8 mouse cellular contexts compared by ENCODE assay signal in genomic region chr1:66175041-66175665, GRCm38 (mm10). TPM values are rescaled to one million over a fixed set of nuclear protein-coding genes. Genes with fewer than 3 reads are reported as not detected.
DNase-seq lines count a peak whose midpoint lies in the region; ATAC-seq and TF ChIP-seq lines count a peak whose summit lies in the region.

Map2 (plus strand) TSS chr1:66175273.

- 0 out of 2 replicates have a peak, but pooled peaks cover 3% of the 10 kb centered on the region for H3K27me3 ChIP-seq in E14TG2a.4 (ENCODE audit: insufficient read depth, low read length)
- H3K27me3 ChIP-seq in forebrain, embryonic 13.5 days, result no peaks in the 10 kb centered on the region
- H3K27me3 ChIP-seq in heart, embryonic 16.5 days (ENCODE audit: control insufficient read depth, insufficient read depth, low read length), result no peaks in the 10 kb centered on the region
- H3K27me3 ChIP-seq in liver, embryonic 12.5 days (replicated peaks), result peaks cover 24% of the 10 kb centered on the region
- no peaks in the 10 kb centered on the region for H3K27me3 ChIP-seq in testis, adult 2 months (ENCODE audit: control insufficient read depth, insufficient read depth, low read length)

- H3K4me2 ChIP-seq in forebrain, embryonic 13.5 days, result peak within 1 kb of the TSS; percentile 69
- H3K4me2 ChIP-seq in heart, embryonic 16.5 days (ENCODE audit: low read depth, low read length), result peak within 1 kb of the TSS; percentile 94
- H3K4me2 ChIP-seq in liver, embryonic 12.5 days, result peak within 1 kb of the TSS; percentile 74

- peak; percentile 95 for ATAC-seq in forebrain, embryonic 13.5 days
- peak; percentile 99 for ATAC-seq in heart, embryonic 16.5 days (replicated peaks; ENCODE audit: extremely low read depth, insufficient read depth, low FRiP score)
- peak; percentile 91 for ATAC-seq in liver, embryonic 12.5 days

- under 1% methylated on average over 49 of the region's 61 CpGs for WGBS in forebrain, embryonic 13.5 days
- WGBS in heart, embryonic 16.5 days, result under 1% methylated on average over 55 of the region's 61 CpGs
- WGBS in liver, embryonic 12.5 days (ENCODE audit: insufficient replicate concordance), result under 1% methylated on average over 27 of the region's 61 CpGs

- TF ChIP-seq POLR2A in testis, adult 2 months (IDR thresholded peaks at IDR 0.05; ENCODE audit: control insufficient read depth, low read depth, low read length), result no peak

- DNase-seq in kidney, postnatal 14 days, result peak; percentile 93
- DNase-seq in neural tube, embryonic 10.5 days (ENCODE audit: extremely low spot score, low spot score), result peak; percentile 80

- H3K27ac ChIP-seq in brown adipose tissue, adult 24 weeks (replicated peaks; ENCODE audit: low read depth, low read length), result no peak within 1 kb of the TSS
- peak within 1 kb of the TSS; percentile 97 for H3K27ac ChIP-seq in forebrain, embryonic 13.5 days
- H3K27ac ChIP-seq in heart, embryonic 16.5 days (ENCODE audit: low read length), result no peak within 1 kb of the TSS
- H3K27ac ChIP-seq in liver, embryonic 12.5 days, result no peak within 1 kb of the TSS
- H3K27ac ChIP-seq in testis, adult 2 months (ENCODE audit: control insufficient read depth, insufficient read depth, low read depth, low read length), result no peak within 1 kb of the TSS

- peak within 1 kb of the TSS; percentile 88 for H3K4me3 ChIP-seq in E14TG2a.4 (replicated peaks; ENCODE audit: low read length)
- H3K4me3 ChIP-seq in brown adipose tissue, adult 24 weeks (ENCODE audit: insufficient read depth, low read depth, low read length), result peak within 1 kb of the TSS; percentile 57
- peak within 1 kb of the TSS; percentile 89 for H3K4me3 ChIP-seq in forebrain, embryonic 13.5 days
- H3K4me3 ChIP-seq in heart, embryonic 16.5 days (ENCODE audit: low read length), result peak within 1 kb of the TSS; percentile 68
- H3K4me3 ChIP-seq in liver, embryonic 12.5 days, result peak within 1 kb of the TSS; percentile 54
- peak within 1 kb of the TSS; percentile 82 for H3K4me3 ChIP-seq in testis, adult 2 months (ENCODE audit: control insufficient read depth, low read depth, low read length)

- no peaks in the 10 kb centered on the region for H3K36me3 ChIP-seq in E14TG2a.4 (ENCODE audit: insufficient read depth, low read length)
- peaks cover 21% of the 10 kb centered on the region; the same call in 1 of the 2 replicates for H3K36me3 ChIP-seq in forebrain, embryonic 13.5 days (ENCODE audit: poor library complexity, severe bottlenecking)
- H3K36me3 ChIP-seq in heart, embryonic 16.5 days (ENCODE audit: control insufficient read depth, insufficient read depth), result no peaks in the 10 kb centered on the region
- H3K36me3 ChIP-seq in liver, embryonic 12.5 days, result no peaks in the 10 kb centered on the region
- no peaks in the 10 kb centered on the region for H3K36me3 ChIP-seq in testis, adult 2 months (ENCODE audit: control insufficient read depth, insufficient read depth, low read length)

- peak within 1 kb of the TSS; percentile 97 for H3K9ac ChIP-seq in forebrain, embryonic 13.5 days
- peak within 1 kb of the TSS; percentile 67 for H3K9ac ChIP-seq in heart, embryonic 16.5 days (ENCODE audit: low read length)
- no peak within 1 kb of the TSS for H3K9ac ChIP-seq in liver, embryonic 12.5 days

- H3K4me1 ChIP-seq in E14TG2a.4 (replicated peaks; ENCODE audit: low read depth, low read length), result peaks cover 47% of the 10 kb centered on the region
- H3K4me1 ChIP-seq in brown adipose tissue, adult 24 weeks (ENCODE audit: control insufficient read depth, insufficient read depth, insufficient read length, low read length), result no peaks in the 10 kb centered on the region; the same call in 1 of the 2 replicates
- H3K4me1 ChIP-seq in forebrain, embryonic 13.5 days, result peaks cover 37% of the 10 kb centered on the region
- peaks cover 3% of the 10 kb centered on the region; the same call in 1 of the 2 replicates for H3K4me1 ChIP-seq in heart, embryonic 16.5 days (ENCODE audit: control insufficient read depth, insufficient read depth, low read length)
- H3K4me1 ChIP-seq in liver, embryonic 12.5 days, result 0 out of 2 replicates have a peak, but pooled peaks cover 7% of the 10 kb centered on the region
- H3K4me1 ChIP-seq in testis, adult 2 months (ENCODE audit: control insufficient read depth, insufficient read depth, low read length), result peaks cover 4% of the 10 kb centered on the region; the same call in 1 of the 2 replicates

- TF ChIP-seq CTCF in E14TG2a.4 (conservative IDR thresholded peaks at IDR 0.05; ENCODE audit: low read length), result no peak
- no peak for TF ChIP-seq CTCF in testis, adult 2 months (IDR thresholded peaks at IDR 0.05; ENCODE audit: control insufficient read depth, insufficient read depth, insufficient replicate concordance, low read depth, low read length)

- H3K9me3 ChIP-seq in E14TG2a.4 (ENCODE audit: low read length), result no peaks in the 10 kb centered on the region
- H3K9me3 ChIP-seq in forebrain, embryonic 13.5 days (replicated peaks), result no peaks in the 10 kb centered on the region
- no peaks in the 10 kb centered on the region for H3K9me3 ChIP-seq in heart, embryonic 16.5 days (replicated peaks; ENCODE audit: control insufficient read depth, low read length)
- no peaks in the 10 kb centered on the region for H3K9me3 ChIP-seq in liver, embryonic 12.5 days (replicated peaks)

RNA-seq across cellular contexts. Expression of gene Map2, which starts in this region (rescaled TPM):
- polyA plus RNA-seq in brown adipose tissue, adult 24 weeks (2012; ENCODE audit: insufficient read depth, insufficient read length, missing spikeins), result 1.9 and 3.6 TPM in 2 replicates
- 332 and 364 TPM in 2 replicates for polyA plus RNA-seq in forebrain, embryonic 13.5 days (2015; fragmentation: Nextera tagmentation; extraction: Ambion mirVana)
- polyA plus RNA-seq in heart, embryonic 16.5 days (2015; fragmentation: Nextera tagmentation; extraction: Ambion mirVana), result 3.4 and 3.8 TPM in 2 replicates
- polyA plus RNA-seq in liver, embryonic 12.5 days (2016; fragmentation: Nextera tagmentation; extraction: Ambion mirVana), result 1.0 and 1.5 TPM in 2 replicates
- polyA plus RNA-seq in testis, adult 2 months (2012; rRNA removed), result 80.4 and 89.4 TPM in 2 replicates

Comparison
In these comparisons a context has a peak if more than half of its experiments do, and no peak if none do; other contexts are left out.
1. RNA of gene Map2 (polyA plus RNA-seq): 332 to 364 TPM in forebrain, embryonic 13.5 days and 80.4 to 89.4 TPM in testis, adult 2 months; 1.9 to 3.6 TPM in brown adipose tissue, adult 24 weeks, 3.4 to 3.8 TPM in heart, embryonic 16.5 days and 1.0 to 1.5 TPM in liver, embryonic 12.5 days; every median in the first group is over 10 times any median in the second.
2. Peak in every context shown above with its lines, with median percentiles within 50 percentile points of each other: H3K4me3 ChIP-seq, ATAC-seq and H3K4me2 ChIP-seq.